Mouse (Mus musculus) gonadal fat pad, adult 2 months (tissue): Measurements from ENCODE around the gene Cdk17. TPM values are rescaled to one million over a fixed set of nuclear protein-coding genes. Genes with fewer than 3 reads are reported as not detected.
"Not testable (repeated sequence)": the region's sequence is repeated elsewhere in the genome, so short reads cannot be mapped to it uniquely, and the experiment has no call there.

ENCODE experiments used
- DNase-seq: peaks from one replicate; pipeline ENCODE4 v3.0.0-alpha.2; 2012; ENCODE audit warnings: low read depth
- polyA plus RNA-seq: library from polyadenylated mRNA; depleted of rRNA; stranded (reverse); fragments of >200 nt; gene quantifications from 2 replicates; pipeline ENCODE4 v1.2.3, GENCODE M21; 2012

Gene Cdk17
- polyA plus RNA-seq, 1 experiment, result 12.6 TPM

DNA sequence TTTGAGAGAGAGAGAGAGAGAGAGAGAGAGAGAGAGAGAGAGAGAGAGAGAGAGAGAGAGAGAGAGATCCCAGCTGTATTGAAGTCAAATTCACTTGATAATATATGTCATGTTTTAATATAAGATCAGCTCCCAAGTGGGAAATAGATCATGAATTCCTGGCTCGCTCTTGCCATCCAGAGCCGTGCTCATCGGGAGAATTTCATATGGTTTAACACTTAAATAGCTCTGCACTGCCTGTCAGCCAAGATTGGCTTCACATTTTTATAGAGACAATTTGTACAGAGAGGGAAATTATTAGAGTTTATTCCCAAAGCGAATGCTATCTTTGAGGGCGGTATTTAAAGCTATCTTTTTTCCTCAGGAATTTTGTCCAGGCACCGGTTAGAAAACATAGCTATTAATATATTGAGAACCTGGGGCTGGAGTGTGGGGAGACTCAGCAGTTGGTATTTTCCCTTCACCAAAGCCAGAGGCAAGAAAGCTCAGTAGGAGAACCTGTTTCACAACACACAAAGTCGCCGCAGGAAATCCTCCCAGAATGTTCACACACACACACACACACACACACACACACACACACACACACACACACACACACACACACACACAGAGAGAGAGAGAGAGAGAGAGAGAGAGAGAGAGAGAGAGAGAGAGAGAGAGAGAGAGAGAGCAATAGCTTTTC is 17.9 kb upstream of the Cdk17 start:
- no peak for DNase-seq

GRCm38 (mm10) chr10:93143285-93143985 is 17.2 kb upstream of the Cdk17 start:
- no peak for DNase-seq

DNA sequence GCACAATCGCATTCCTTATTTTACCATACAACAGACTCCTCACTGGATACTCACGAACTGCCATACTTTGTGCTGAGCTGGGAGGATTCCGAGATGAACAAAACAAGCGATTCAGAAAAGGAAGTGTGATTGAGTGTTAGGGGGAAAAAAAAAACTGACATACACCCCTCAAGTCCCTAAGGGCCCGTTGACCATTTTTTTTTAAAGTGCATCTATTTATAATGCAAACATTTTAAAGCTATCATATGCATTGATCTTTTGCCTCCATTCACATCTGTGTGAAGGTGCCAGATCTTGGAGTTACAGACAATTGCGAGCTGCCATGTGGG is 16.7 kb upstream of the Cdk17 start:
- DNase-seq, result no peak

- no peak for DNase-seq
Measured at GRCm38 (mm10) chr10:93144579-93144978, 16.1 kb upstream of the Cdk17 start.

DNA sequence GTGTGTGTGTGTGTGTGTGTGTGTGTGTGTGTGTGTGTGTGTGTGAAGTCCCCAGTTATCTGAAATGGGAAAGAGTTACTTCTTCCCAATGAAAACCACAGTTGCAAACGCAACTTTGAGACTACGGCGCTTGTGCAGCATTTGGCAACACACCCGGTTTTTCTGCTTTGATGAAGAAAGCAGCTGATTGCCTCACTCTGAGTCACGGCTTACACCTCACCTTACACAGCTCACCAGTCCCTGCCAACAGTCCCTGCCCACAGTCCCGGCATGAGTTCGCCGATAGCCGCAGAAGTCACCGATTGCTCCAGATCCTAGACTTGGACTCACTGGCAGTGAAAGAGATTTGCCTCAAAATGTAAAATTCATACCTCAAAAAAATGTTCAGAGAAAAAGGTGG is 15.6 kb upstream of the Cdk17 start:
- DNase-seq, result no peak

DNA sequence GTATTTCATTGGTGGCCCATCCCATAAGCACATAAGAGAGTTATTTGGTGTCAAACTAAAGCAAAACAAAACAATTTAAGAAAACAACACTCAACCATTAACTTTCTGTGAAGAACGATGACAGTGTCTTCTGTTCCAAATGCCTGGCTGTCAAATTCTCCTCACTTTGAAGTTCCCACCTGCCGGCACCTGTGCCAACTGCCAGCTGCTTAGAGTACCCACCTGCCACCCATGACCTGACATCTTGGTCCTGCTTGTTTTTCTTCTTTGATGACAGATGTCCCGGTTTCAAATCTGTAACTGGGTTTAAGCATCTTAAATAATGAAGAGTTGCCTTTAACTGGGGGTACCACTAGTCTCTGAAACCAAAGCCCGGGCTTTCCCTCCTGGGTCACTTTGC is 14.1 kb upstream of the Cdk17 start:
- DNase-seq, result no peak

- no peak for DNase-seq
Measured at GRCm38 (mm10) chr10:93147691-93148090, 13.0 kb upstream of the Cdk17 start.

GRCm38 (mm10) chr10:93149597-93149996 is 11.1 kb upstream of the Cdk17 start:
- DNase-seq, result no peak

- DNase-seq, result no peak
Measured at GRCm38 (mm10) chr10:93151775-93152174, 8.9 kb upstream of the Cdk17 start.

DNA sequence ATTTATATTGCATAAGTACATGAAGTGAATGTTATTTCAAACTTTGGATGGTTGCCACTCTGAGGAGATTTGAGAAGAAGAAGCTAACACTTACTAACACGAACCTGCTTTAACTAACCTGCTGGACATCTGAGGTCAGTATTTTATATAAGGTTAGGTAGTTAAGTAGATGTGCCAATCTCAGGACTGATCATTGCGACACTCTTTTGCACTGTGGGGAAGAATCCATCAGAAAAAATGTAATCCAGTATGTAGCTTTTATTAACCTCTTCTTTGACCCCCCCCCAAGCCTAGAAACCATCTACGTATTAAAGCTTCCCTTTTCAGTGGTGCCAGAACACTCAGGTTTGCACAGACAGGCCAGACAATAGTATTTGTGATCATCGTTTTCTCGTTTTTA is 8.0 kb upstream of the Cdk17 start:
- no peak for DNase-seq

GRCm38 (mm10) chr10:93153404-93153803 is 7.3 kb upstream of the Cdk17 start:
- DNase-seq, result not testable (repeated sequence)

DNA sequence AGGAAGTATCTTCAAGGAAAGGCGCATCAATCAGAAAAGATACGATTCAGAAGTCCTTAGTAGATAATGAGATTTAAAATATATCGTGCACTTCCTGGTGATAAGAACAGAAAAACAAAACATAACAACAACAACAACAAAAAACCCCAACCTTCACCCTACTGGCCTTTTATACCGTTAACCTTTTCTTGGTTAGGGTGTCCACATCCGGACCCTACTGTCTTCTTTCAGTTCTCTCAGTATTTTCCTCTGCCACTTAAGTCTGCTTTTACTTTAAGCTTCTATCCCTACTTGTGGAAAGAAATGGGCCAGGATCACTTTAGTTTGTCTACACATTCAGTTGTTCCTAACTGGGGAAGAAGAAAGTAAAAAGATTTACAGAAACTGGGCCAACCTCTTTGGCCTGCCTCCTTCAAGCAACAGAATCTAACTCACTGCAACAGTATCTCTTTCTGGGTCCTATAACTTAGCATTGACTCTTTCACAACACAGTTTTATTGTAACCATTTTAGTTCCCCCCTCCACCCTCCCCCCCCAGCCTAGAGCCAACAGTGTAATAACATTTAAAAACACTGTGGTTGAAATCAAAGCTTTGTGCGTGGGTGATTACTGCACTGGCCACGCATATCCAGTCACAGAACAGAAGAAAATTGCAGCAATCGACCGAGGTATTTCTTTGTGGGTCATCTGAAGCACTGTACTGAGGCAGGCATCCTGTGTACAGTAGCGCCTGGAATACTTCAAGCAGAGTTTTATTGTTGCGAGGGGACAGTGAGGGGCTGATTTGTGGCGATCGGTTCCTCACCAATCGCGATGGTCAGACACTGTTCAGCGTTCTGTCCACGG is 801 bp upstream of the Cdk17 start:
- no peak for DNase-seq

DNA sequence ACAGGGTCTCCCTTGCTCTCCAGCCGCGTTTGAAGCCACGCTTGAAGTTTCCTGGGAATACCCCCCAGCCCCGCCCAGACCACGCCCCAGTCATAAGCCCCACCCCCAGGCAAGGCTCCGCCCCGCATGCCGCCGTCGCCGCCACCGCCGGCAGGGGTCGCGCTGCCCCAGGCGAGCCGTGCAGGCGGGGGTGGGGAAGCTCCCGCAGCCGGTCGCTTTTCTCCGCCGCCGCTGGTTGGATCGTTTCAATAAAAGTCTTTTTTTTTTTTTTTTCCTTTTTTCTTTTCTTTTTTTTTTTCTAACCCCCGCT is 223 bp upstream of the Cdk17 start:
- DNase-seq, result no peak

GRCm38 (mm10) chr10:93161511-93162275 is 1.0 kb downstream of the Cdk17 start:
- no peak for DNase-seq

DNA sequence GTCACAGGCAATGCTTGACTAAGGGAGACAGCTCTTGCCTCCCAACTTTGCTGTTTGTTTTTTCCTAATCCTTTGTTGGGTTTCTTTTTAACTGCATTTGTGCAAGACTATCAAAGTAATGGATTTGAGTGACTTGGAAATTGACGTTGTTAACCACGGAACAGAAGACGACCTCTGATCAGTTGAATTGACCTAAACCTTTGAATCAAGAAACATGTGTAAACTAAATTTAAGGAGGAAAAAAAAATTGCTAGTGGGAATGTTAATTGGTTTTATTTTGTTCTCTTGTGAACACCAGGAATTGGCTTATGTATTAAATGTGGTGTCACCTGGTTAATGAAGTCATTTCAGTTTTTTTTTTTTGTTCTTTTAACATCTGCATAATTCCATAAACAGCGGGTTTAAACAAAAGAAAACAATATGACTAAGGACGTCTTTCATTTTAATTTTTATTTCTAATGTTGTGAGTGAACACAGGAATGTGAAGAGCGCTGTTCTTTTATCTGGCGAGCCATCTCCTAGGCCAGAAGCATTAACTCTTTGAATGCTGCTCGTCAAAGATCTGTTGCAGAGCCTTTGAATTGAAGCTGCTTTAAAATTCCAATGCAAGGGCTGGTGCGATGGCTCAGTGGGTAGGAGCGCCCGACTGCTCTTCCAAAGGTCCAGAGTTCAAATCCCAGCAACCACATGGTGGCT is 1.7 kb downstream of the Cdk17 start:
- no peak for DNase-seq

DNA sequence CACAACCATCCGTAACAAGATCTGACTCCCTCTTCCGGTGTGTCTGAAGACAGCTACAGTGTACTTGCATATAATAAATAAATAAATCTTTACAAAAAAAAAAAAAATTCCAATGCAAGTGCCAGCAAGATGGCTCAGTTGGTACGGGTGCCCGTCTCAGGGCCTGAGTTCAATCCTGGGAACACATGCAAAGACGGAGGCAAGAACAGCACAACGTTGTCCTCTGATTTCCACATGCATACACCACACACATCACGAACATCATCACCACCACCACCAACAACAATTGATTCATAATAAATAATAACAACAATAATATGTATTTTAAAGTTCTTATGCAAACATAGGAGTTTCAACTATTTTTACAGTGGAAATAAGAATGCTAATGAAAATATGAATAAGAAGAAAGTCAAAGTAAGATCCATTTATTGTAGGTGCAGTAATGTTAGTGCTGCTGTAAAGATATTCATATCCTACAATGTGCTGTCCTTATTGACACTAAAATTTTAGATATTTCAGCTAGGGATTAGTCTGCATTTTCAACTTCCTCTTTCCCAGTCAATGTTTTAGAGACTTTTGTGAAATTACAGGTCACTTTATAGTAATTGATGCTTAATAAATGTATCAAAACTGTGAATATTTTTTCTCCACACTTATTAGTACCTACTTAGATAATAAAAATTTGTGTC is 2.4 kb downstream of the Cdk17 start:
- DNase-seq, result no peak

- DNase-seq, result no peak
Measured at GRCm38 (mm10) chr10:93163711-93164488, 3.2 kb downstream of the Cdk17 start.

DNA sequence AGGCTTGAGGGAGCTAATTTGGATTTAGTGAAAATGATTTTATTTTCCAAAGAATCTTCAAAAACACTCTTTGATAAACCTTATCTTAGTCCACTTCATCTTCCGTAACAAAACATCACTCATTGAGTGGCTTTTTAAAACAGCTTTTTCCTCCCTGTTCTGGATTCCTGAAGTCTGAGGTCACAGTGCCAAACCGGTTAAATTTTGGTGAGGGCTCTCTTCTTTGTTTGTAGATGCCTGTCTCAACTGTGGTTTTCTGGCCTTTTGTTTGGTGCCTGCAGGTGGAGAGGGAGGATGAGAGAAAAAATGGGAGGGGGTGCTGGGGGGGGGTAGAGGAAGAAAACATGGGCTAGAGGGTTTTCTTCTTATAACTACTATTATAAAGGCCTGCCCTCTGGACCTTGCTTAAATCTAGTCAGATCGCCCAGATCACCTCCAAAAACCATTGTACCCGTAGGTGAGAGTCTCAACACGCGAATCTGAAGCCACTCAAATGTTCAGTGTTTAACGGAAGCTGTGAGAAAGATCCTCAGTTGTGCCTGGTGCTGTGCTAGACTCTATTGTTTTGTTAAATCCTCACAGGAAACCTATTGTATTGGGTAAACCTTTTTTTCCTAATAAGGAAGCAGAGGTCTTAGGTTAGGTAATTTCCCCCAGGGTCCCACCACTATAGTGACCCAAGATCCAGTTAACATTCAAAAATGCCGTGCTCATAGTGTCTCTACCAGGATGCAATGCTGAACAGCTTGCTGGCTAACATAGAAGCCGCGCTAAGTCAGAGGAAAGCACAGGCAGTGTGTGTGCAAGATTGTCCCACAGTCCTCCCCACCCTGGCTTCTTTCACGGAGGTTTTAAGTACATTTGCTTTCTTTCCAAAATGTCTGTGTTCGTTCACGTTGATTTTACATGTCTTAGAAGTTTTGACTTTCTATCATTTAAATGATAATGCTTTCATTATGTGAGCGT is 5.0 kb downstream of the Cdk17 start:
- no peak for DNase-seq

GRCm38 (mm10) chr10:93166382-93166769 is 5.7 kb downstream of the Cdk17 start:
- DNase-seq, result no peak
